Mouse (Mus musculus) E14TG2a.4 (cell line): ENCODE data around the gene Ogfod3.

Source experiments
- H3K27me3 ChIP-seq: 2 replicates; pipeline ENCODE4 v1.6.1; 2014; ENCODE audit warnings: low read length, control low read depth; ENCODE audit not compliant: insufficient read depth
- H3K36me3 ChIP-seq: 2 replicates; pipeline ENCODE4 v1.6.1; 2014; ENCODE audit warnings: low read length, control low read depth; ENCODE audit not compliant: insufficient read depth
- H3K4me1 ChIP-seq: replicated peaks from 2 replicates; pipeline ENCODE4 v1.6.1; 2014; ENCODE audit warnings: low read depth, low read length, control low read depth
- H3K4me3 ChIP-seq: replicated peaks from 2 replicates; pipeline ENCODE4 v1.5.1; 2014; ENCODE audit warnings: mild to moderate bottlenecking, low read length
- H3K9me3 ChIP-seq: 2 replicates; pipeline ENCODE4 v1.6.1; 2014; ENCODE audit warnings: low read length, control low read depth
- CTCF ChIP-seq: conservative IDR thresholded peaks from 2 replicates; pipeline ENCODE4 v1.5.1; 2014; ENCODE audit warnings: low read length
- NANOG ChIP-seq: IDR thresholded peaks from 2 replicates; pipeline ENCODE4 v1.6.1; 2014; ENCODE audit warnings: borderline replicate concordance, low read length, mixed read lengths
- POU5F1 ChIP-seq: IDR thresholded peaks from 2 replicates; pipeline ENCODE4 v1.6.1; 2014; ENCODE audit warnings: low read length, borderline replicate concordance

Gene Ogfod3

DNA sequence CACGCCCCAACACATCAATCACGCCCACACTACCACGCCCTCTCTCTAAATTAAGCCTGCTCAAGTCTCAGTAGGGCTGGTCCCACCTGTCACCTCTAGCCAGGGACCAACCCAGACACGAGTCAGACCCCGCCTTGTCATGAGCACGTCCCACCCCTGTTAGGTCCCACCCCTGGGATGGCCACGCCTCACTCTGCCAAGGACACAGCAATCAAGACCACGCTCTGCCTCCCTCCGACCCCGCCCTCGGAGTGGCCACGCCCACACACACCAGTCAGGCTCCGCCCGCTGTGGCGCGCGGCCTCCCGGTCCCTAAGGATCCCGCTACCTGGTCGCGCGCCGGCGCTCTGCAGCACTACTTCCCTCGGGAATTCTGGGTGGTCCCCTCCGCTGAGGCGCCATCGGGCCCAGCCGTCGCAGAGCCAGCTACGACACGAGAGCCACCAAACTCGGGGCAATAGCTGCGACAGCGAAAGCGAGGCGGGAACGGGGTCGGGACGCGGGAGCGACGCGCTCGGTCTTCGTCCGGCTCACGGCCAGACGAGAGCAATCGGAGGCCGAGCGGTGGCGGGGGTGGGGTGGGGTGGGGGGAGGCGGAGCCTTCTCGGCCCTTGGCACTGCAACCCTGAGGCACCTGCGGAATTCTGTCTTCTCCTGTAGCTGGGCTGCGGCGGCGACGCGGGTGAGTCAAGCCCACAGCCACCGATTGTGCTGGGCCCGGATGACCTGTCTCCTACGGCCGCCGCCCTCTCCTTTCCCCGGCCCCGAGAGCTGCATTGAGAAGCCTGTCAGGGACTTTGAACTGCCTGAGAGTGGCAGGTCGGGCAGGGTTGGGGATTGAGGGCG lies at the start of gene Ogfod3, which contains the start of gene Hexdc:
Gene Ogfod3 (minus strand): TSS at position 551 of the 846 bp plus-strand sequence.
Gene Hexdc (plus strand): TSS at position 273 of the 846 bp plus-strand sequence.
- Histone ChIP-seq H3K27me3 (no peaks in the 10 kb centered on the region), H3K9me3 (no peaks in the 10 kb centered on the region), H3K36me3 (peaks cover 17% of the 10 kb centered on the region), H3K4me1 (peaks cover 17% of the 10 kb centered on the region), H3K4me3 (peak within 1 kb of the TSS; percentile 94)
- TF ChIP-seq POU5F1: no peak
- no peak for TF ChIP-seq CTCF

DNA sequence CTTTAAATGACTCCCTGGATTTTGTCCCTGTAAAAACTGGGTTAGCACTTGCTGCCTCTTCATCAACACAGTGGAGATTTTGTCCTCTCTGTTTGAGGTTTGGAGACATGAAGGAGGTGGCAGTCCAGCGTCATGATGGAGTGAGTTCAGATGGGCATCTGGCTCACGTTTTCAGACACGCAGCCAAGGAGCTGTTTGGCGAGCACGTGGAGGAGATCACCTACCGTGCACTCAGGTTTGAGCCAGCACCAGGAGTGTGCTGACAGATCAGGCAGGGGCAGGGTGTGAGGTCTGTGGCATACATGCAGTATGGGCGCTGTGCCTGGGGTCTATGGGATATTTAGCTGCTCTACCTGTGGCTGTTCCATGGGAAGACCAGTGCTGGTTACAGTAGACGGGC lies 45.7 kb upstream of the Ogfod3 start:
- Histone ChIP-seq H3K9me3 (no peaks in the 10 kb centered on the region), H3K27me3 (no peaks in the 10 kb centered on the region), H3K36me3 (peaks cover 87% of the 10 kb centered on the region), H3K4me3 (no peak overlapping the region), H3K4me1 (peaks cover 28% of the 10 kb centered on the region)
- TF ChIP-seq NANOG (no peak), POU5F1 (no peak), CTCF (no peak)

DNA sequence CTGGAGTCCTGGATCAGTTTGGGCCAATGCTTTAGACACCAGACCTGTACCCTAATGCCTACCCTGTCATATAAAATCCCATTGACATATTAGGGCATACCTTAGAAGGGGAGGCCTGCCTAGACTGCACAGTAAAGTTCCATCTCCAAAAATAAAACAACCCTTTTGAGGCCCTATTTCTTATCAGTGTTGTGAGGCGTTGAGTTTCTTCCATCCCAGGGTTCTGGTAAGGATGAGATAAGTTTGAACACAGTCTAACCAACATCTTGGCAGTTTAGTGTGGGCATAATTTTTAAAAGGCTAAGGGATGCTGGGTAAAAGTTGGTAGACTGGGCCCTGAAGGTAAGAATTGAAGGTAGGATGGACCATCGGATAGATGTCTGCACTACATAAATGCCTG lies 35.2 kb upstream of the Ogfod3 start:
- H3K9me3 ChIP-seq: no peaks in the 10 kb centered on the region
- H3K36me3 ChIP-seq: peaks cover 46% of the 10 kb centered on the region
- no peak overlapping the region for H3K4me3 ChIP-seq
- H3K27me3 ChIP-seq: no peaks in the 10 kb centered on the region
- H3K4me1 ChIP-seq: peaks cover 16% of the 10 kb centered on the region
- TF ChIP-seq POU5F1: no peak
- TF ChIP-seq CTCF: no peak
- TF ChIP-seq NANOG: no peak

DNA sequence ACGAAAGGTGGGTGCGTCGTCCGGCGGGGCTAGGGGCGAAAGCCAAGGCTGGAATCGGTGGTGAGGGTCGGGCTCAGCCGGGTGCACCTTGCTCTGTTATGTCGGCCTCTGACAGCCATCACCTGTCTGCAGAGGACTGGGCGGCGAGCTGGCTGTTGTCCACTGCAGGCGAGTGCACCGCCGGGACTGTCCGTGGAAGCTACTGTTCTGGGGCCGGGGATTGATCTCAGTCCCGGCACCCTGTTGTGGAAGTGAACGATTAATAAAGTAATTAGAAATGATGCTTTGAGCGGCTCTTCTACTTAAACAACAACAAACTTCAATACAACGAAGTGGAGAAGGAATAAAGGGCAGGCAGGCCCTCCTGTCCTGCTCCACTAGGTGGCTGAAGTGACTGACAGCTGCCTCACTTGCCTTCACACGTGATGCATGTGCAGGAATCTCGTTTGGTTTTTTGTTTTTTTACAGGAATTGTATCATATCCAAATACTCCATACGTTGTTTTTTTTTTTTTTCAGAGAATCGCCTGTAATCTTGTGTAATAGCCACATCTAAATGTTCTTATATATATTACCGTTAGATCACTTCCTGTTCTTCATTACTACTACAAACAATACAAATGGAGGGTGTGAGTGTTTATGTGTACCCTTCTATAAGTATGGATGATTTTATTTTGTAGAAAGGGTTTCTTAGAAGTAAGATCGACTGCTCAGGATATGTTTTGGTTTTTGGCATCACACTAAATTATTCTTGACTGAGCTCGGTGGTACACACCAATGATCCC lies 33.0 kb upstream of the Ogfod3 start:
- Histone ChIP-seq H3K4me1 (peaks cover 18% of the 10 kb centered on the region), H3K9me3 (no peaks in the 10 kb centered on the region), H3K27me3 (0 out of 2 replicates have a peak, but pooled peaks cover 2% of the 10 kb centered on the region), H3K4me3 (peak overlapping the region; percentile 88), H3K36me3 (peaks cover 32% of the 10 kb centered on the region)
- TF ChIP-seq CTCF (0 out of 2 replicates have a peak, but pooled peaks have one; percentile 2), NANOG (no peak), POU5F1 (no peak)

DNA sequence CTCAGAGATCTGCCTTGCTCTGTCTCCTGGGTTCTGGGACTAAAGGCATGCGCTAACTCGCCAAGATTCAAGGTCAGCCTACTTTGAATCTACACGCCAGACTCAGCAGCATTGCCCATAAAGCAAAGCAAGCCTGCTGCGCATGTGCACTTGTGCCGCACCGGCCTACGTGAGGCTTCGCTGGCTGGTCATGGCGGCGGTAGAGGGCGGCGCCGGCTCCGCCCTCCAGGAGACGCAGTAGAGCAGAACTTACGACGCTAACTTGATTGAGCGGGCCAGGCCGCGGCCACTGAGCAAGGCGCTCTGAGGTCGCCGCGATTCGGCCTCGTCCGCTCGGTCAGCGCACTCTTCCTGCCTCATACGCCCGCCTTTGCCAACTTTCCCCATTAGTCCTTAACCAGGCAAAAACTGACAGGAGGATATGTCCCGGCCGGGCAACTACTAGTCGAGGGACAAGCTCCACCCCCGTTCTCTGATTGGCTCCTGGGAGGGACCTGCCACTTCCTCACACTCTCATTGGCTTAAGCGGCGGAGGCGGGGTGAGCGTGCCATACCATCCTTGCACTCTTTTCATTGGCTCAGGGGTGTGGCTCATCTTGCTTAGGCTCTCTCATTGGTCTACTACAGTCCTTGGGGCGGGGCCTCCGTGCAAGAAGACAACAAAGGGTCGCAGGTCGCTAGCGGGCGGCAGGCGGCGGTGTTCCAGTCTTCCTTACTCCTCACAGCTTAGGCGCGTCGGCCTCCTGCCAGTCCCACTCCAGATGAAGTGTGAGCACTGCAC lies 32.2 kb upstream of the Ogfod3 start, which contains the start of gene Narf:
Gene Narf (plus strand): TSS at position 690 of the 781 bp plus-strand sequence.
- Histone ChIP-seq H3K9me3 (no peaks in the 10 kb centered on the region), H3K36me3 (peaks cover 24% of the 10 kb centered on the region), H3K4me3 (peak within 1 kb of the TSS; percentile 88), H3K27me3 (0 out of 2 replicates have a peak, but pooled peaks cover 2% of the 10 kb centered on the region), H3K4me1 (peaks cover 18% of the 10 kb centered on the region)
- TF ChIP-seq POU5F1: no peak
- peak; percentile 31 for TF ChIP-seq CTCF
- TF ChIP-seq NANOG: no peak

DNA sequence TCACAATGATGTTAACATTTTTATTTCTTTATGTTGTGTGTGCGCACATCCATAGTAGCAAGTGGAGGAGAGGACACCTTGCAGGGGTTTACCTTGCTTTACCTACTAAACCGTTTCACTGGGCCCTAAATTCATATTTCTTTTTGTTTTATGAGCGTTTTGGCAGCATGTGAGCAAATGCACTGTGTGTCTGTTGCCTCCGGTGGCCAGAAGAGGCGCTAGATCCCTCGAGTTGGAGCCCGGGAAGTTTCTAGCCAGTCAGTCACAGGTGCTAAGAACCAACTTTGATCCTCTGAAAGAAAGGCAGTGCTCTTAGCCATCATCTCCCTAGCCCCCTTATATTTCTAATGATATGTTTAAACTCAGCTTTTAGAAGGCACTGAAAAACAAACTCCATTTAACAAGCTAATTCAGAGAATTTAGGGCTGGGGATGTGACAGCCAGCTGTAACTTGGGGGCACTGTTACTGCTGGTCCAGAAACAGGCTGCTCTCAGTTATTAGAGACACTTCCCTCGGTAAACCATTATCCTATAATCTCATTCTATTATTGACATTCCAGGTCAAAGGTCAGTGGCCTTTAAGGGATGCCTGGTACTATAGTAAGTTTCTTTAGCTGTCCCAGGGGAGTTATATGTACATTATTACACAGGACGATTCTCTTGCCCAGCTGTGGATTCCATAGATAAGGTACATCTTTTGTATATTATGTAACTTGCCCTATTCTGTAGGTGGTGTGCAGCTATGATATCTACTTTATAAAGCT lies 31.1 kb upstream of the Ogfod3 start:
- H3K36me3 ChIP-seq: peaks cover 17% of the 10 kb centered on the region
- peak overlapping the region; percentile 88 for H3K4me3 ChIP-seq
- no peaks in the 10 kb centered on the region for H3K9me3 ChIP-seq
- H3K4me1 ChIP-seq: peaks cover 18% of the 10 kb centered on the region
- TF ChIP-seq CTCF: peak; percentile 81
- TF ChIP-seq NANOG: no peak
- 0 out of 2 replicates have a peak, but pooled peaks cover 2% of the 10 kb centered on the region for H3K27me3 ChIP-seq

DNA sequence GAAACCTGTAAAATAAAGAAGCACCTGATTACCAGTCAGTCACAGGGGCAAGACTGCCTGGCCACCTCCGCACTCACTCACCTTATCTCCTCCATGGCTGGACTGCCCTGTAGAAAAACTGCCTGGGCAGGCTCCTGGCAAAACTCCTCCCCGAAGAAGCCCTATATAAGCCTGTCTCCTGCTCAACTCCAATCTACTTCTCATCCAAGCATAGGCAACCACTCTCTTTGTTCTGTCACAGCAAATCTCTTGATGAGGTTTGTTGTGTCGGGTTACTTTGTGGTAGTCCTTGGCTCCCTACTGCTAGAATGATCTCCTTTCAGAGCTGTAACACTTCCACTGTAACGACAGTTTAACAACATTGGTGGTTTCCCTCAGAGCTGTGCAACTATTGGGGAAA lies 28.2 kb upstream of the Ogfod3 start:
- peaks cover 35% of the 10 kb centered on the region for H3K4me1 ChIP-seq
- 0 out of 2 replicates have a peak, but pooled peaks cover 2% of the 10 kb centered on the region for H3K36me3 ChIP-seq
- TF ChIP-seq NANOG (no peak), POU5F1 (no peak), CTCF (no peak)
- H3K4me3 ChIP-seq: no peak overlapping the region
- H3K27me3 ChIP-seq: 0 out of 2 replicates have a peak, but pooled peaks cover 2% of the 10 kb centered on the region
- no peaks in the 10 kb centered on the region for H3K9me3 ChIP-seq
